Comparison of ENCODE assay signal across 15 mouse cellular contexts in genomic region chr15:99847937-99848336, GRCm38 (mm10). TPM values are rescaled to one million over a fixed set of nuclear protein-coding genes. Genes with fewer than 3 reads are reported as not detected.
DNase-seq lines count a peak whose midpoint lies in the region; ATAC-seq lines count a peak whose summit lies in the region.
"Had no signal": no experiment of that assay in that cellular context is flagged by ENCODE, and none has a peak within 500 bp of the region (broad histone marks: within the 10 kb centered on the region; RNA-seq: fewer than 3 reads in every experiment).

No protein-coding gene starts in this region.

- H3K9me3 ChIP-seq in kidney, embryonic 16.5 days (ENCODE audit: low read length), result no peaks in the 10 kb centered on the region
- no peaks in the 10 kb centered on the region for H3K9me3 ChIP-seq in embryonic facial prominence, embryonic 14.5 days (ENCODE audit: control insufficient read depth, low read length)
- H3K9me3 ChIP-seq in forebrain, embryonic 15.5 days, result no peaks in the 10 kb centered on the region
- H3K9me3 ChIP-seq in forebrain, embryonic 11.5 days (ENCODE audit: control insufficient read depth, low read length), result no peaks in the 10 kb centered on the region
- H3K9me3 ChIP-seq: forebrain, embryonic 10.5 days; midbrain, embryonic 13.5 days had no signal

- H3K4me3 ChIP-seq in kidney, embryonic 16.5 days (ENCODE audit: low read length), result no peak overlapping the region; the same call in 1 of the 2 replicates
- H3K4me3 ChIP-seq in embryonic facial prominence, embryonic 14.5 days (ENCODE audit: low read depth, low read length), result no peak overlapping the region
- no peak overlapping the region for H3K4me3 ChIP-seq in forebrain, embryonic 15.5 days
- H3K4me3 ChIP-seq in forebrain, embryonic 11.5 days (ENCODE audit: low read depth, low read length), result no peak overlapping the region
- H3K4me3 ChIP-seq: forebrain, embryonic 10.5 days; layer of hippocampus, adult 2 months; midbrain, embryonic 13.5 days had no signal

- peaks cover 22% of the 10 kb centered on the region for H3K4me1 ChIP-seq in kidney, embryonic 16.5 days (ENCODE audit: insufficient read depth, low read length)
- peaks cover 19% of the 10 kb centered on the region for H3K4me1 ChIP-seq in embryonic facial prominence, embryonic 14.5 days (ENCODE audit: control insufficient read depth, insufficient read depth, low read length)
- peaks cover 8% of the 10 kb centered on the region for H3K4me1 ChIP-seq in forebrain, embryonic 15.5 days
- 0 out of 2 replicates have a peak, but pooled peaks cover 3% of the 10 kb centered on the region for H3K4me1 ChIP-seq in forebrain, embryonic 11.5 days (replicated peaks; ENCODE audit: control insufficient read depth, insufficient read depth, low read length)

- 22% methylated on average over 8 of the region's 8 CpGs for WGBS in kidney, embryonic 16.5 days
- WGBS in embryonic facial prominence, embryonic 14.5 days, result 25% methylated on average over 8 of the region's 8 CpGs
- WGBS in forebrain, embryonic 15.5 days, result 79% methylated on average over 8 of the region's 8 CpGs
- 74% methylated on average over 8 of the region's 8 CpGs for WGBS in forebrain, embryonic 11.5 days

- no peaks in the 10 kb centered on the region for H3K27me3 ChIP-seq in kidney, embryonic 16.5 days (ENCODE audit: insufficient read depth, low read length)
- no peaks in the 10 kb centered on the region for H3K27me3 ChIP-seq in embryonic facial prominence, embryonic 14.5 days (replicated peaks; ENCODE audit: control insufficient read depth, insufficient read depth, low read length)
- no peaks in the 10 kb centered on the region for H3K27me3 ChIP-seq in forebrain, embryonic 15.5 days
- no peaks in the 10 kb centered on the region for H3K27me3 ChIP-seq in forebrain, embryonic 11.5 days (ENCODE audit: control insufficient read depth, insufficient read depth, low read length)
- H3K27me3 ChIP-seq: midbrain, embryonic 13.5 days had no signal

- no peak overlapping the region for H3K9ac ChIP-seq in kidney, embryonic 16.5 days (replicated peaks; ENCODE audit: low read length)
- no peak overlapping the region for H3K9ac ChIP-seq in embryonic facial prominence, embryonic 14.5 days (ENCODE audit: low read depth, low read length)
- H3K9ac ChIP-seq in forebrain, embryonic 15.5 days (replicated peaks), result no peak overlapping the region
- no peak overlapping the region for H3K9ac ChIP-seq in forebrain, embryonic 11.5 days (ENCODE audit: low read length)
- H3K9ac ChIP-seq: liver, postnatal 0 days; midbrain, embryonic 13.5 days had no signal

- 0 out of 2 replicates have a peak, but pooled peaks have one; percentile 50 for ATAC-seq in kidney, embryonic 16.5 days (ENCODE audit: low FRiP score, low TSS enrichment)
- ATAC-seq in embryonic facial prominence, embryonic 14.5 days (ENCODE audit: low read depth), result peak; percentile 81
- no peak for ATAC-seq in forebrain, embryonic 15.5 days (replicated peaks)
- ATAC-seq in forebrain, embryonic 11.5 days (replicated peaks; ENCODE audit: low FRiP score), result no peak
- ATAC-seq: hindbrain, postnatal 0 days; liver, postnatal 0 days; midbrain, embryonic 13.5 days had no signal

- H3K36me3 ChIP-seq in kidney, embryonic 16.5 days (ENCODE audit: insufficient read depth, low read length), result no peaks in the 10 kb centered on the region
- H3K36me3 ChIP-seq in embryonic facial prominence, embryonic 14.5 days (ENCODE audit: control insufficient read depth, insufficient read depth, low read length), result no peaks in the 10 kb centered on the region
- H3K36me3 ChIP-seq in forebrain, embryonic 15.5 days, result no peaks in the 10 kb centered on the region; the same call in 1 of the 2 replicates
- H3K36me3 ChIP-seq in forebrain, embryonic 11.5 days (ENCODE audit: control insufficient read depth, insufficient read depth, low read length), result no peaks in the 10 kb centered on the region
- H3K36me3 ChIP-seq: forebrain, embryonic 10.5 days; midbrain, embryonic 13.5 days had no signal

- peak overlapping the region; percentile 75 for H3K27ac ChIP-seq in kidney, embryonic 16.5 days (ENCODE audit: low read length)
- peak overlapping the region; percentile 61 for H3K27ac ChIP-seq in embryonic facial prominence, embryonic 14.5 days (replicated peaks; ENCODE audit: low read depth, low read length)
- no peak overlapping the region for H3K27ac ChIP-seq in forebrain, embryonic 15.5 days (replicated peaks)
- H3K27ac ChIP-seq in forebrain, embryonic 11.5 days (ENCODE audit: low read depth, low read length), result no peak overlapping the region
- H3K27ac ChIP-seq: forebrain, embryonic 10.5 days; hindbrain, postnatal 0 days; layer of hippocampus, adult 2 months; midbrain, embryonic 13.5 days had no signal

- H3K4me2 ChIP-seq in kidney, embryonic 16.5 days (replicated peaks; ENCODE audit: low read depth, low read length), result peak overlapping the region; percentile 28; the same call in 1 of the 2 replicates
- no peak overlapping the region for H3K4me2 ChIP-seq in embryonic facial prominence, embryonic 14.5 days (ENCODE audit: low read depth, low read length)
- H3K4me2 ChIP-seq in forebrain, embryonic 15.5 days (replicated peaks), result no peak overlapping the region
- no peak overlapping the region for H3K4me2 ChIP-seq in forebrain, embryonic 11.5 days (ENCODE audit: low read depth, low read length, severe bottlenecking)
- H3K4me2 ChIP-seq: midbrain, embryonic 13.5 days had no signal

- no peak for DNase-seq in kidney, adult 9 months
- peak; percentile 80 for DNase-seq in NIH3T3 (ENCODE audit: low read depth)
- peak; percentile 88 for DNase-seq in embryonic facial prominence, embryonic 14.5 days (ENCODE audit: low spot score)
- peak; percentile 69 for DNase-seq in mesoderm, embryonic 11.5 days (ENCODE audit: low read depth, low spot score)
- no peak for DNase-seq in forebrain, embryonic 11.5 days (ENCODE audit: low spot score)
- DNase-seq: adrenal gland, postnatal 36 days; gastrocnemius, postnatal 36 days; heart, postnatal 10 days; liver, postnatal 0 days had no signal

RNA-seq across cellular contexts. Expression of gene Lima1, which starts 27.3 kb away (rescaled TPM):
- polyA plus RNA-seq in kidney, embryonic 16.5 days (2015; fragmentation: Nextera tagmentation; extraction: Ambion mirVana), result 54.7 and 62.1 TPM in 2 replicates
- polyA plus RNA-seq in embryonic facial prominence, embryonic 14.5 days (2014; fragmentation: Nextera tagmentation; extraction: Ambion mirVana), result 66.6 and 72.6 TPM in 2 replicates
- polyA plus RNA-seq in forebrain, embryonic 15.5 days (2015; fragmentation: Nextera tagmentation; extraction: Ambion mirVana), result 37.9 and 38.4 TPM in 2 replicates
- polyA plus RNA-seq in forebrain, embryonic 11.5 days (2014; fragmentation: Nextera tagmentation; extraction: Ambion mirVana), result 40.3 and 40.5 TPM in 2 replicates

Comparison
In these comparisons a context has a peak if more than half of its experiments do, and no peak if none do; other contexts are left out.
1. ATAC-seq: peak in kidney, embryonic 16.5 days (single experiment) and embryonic facial prominence, embryonic 14.5 days (single experiment); none in forebrain, embryonic 15.5 days (single experiment) and forebrain, embryonic 11.5 days (single experiment).
2. H3K27ac ChIP-seq: peak in kidney, embryonic 16.5 days (single experiment) and embryonic facial prominence, embryonic 14.5 days (single experiment); none in forebrain, embryonic 15.5 days (single experiment) and forebrain, embryonic 11.5 days (single experiment).
3. DNase-seq: peak in NIH3T3 (single experiment), embryonic facial prominence, embryonic 14.5 days (single experiment) and mesoderm, embryonic 11.5 days (single experiment); none in kidney, adult 9 months (single experiment) and forebrain, embryonic 11.5 days (single experiment).